Mouse (Mus musculus) CD4-positive helper T cell, adult 2 months (primary cell): ENCODE results near the gene Olfr1243.
"Not testable (repeated sequence)": the region's sequence is repeated elsewhere in the genome, so short reads cannot be mapped to it uniquely, and the experiment has no call there.

Source experiments
- DNase-seq: peaks from one replicate; pipeline ENCODE4 v3.0.0-alpha.2; 2012; ENCODE audit warnings: low read depth, missing footprints, low spot score

Gene Olfr1243

DNA sequence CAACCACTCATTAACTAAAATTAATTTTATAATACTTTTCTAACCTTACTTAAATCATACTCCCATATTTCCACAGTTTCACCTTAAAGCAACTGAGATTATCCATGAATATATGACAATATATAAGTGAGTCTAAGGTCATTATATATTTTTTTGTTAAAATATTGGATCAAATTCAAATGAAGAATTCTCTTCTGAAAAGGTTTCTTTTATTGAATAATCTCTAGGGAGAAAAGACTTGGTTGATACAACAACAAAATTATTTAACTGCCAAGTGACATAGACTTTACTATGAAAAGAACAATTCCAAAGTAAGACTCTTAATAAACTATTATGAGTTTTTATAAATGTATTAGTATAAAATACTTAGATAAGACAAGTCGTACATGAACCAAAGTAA, at the start of gene Olfr1243:
Gene Olfr1243 (minus strand): TSS at position 101 of the 400 bp plus-strand sequence.
- no peak for DNase-seq

- no peak for DNase-seq
Measured at GRCm38 (mm10) chr2:89578347-89578746, 47.1 kb upstream of the Olfr1243 start, which contains the start of gene Olfr1245. TSS of gene Olfr1245 (minus strand) at chr2:89578447.

DNA sequence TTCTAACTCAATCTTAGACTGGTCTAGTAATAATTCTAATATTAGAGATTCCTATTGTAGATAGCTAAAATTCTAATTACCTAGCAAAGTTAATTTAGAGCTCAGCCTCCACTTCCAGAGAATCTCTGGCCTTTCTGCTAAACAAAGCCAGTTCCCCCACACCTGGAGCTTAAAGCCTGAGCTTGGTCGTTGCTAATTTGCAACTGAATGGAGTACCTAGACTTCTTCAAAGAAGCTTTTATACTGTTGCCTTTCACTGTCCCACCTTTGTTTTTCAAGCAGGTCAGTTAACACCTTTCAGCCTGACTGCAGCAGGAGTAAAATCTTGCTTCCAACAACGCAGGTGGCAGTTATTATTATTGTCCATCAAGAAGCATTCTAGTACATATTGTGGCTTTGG, 31.4 kb upstream of the Olfr1243 start:
- not testable (repeated sequence) for DNase-seq

- no peak for DNase-seq
Measured at GRCm38 (mm10) chr2:89544516-89544915, 13.2 kb upstream of the Olfr1243 start.

DNA sequence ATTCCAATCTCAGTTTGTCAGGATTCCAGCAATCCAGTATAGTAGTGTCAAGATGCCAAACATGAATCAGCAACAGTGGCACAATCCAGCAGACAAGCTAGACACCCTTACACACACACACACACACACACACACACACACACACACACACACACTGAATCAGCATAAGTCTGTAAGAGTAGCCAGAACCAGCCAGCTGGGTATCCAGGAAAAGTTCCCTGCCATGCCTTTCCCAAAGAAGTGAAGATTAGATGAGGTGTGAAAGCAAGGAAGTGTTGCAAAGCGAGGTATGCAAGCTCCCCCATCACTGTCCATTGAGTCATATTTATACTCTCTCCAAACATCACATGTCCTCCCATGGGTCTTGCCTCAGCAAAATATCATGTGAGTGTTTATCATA, 8.6 kb upstream of the Olfr1243 start:
- no peak for DNase-seq

- no peak for DNase-seq
Measured at GRCm38 (mm10) chr2:89498235-89498634, 33.1 kb downstream of the Olfr1243 start, which contains the start of gene Olfr1242. TSS of gene Olfr1242 (minus strand) at chr2:89498335.

DNA sequence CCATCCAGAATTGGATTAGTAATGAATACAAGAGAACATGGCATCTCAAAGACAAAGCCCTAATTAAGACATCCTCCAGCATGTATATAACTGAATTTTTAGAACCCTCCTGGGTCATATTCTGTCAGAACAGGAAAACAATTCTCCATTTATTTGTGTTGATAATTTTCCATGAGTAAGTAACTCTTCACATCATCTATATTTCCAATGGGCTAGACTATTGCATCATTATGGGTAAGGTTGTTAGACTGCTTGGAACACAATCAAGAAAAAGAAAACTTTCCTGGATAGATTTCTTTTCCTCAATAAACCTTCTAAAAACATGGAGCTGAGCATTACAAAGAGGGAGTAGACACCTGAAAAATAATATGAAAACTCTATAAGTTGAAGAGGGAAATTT, 44.3 kb downstream of the Olfr1243 start, which contains the start of gene Olfr1241:
Gene Olfr1241 (minus strand): TSS at position 101 of the 400 bp plus-strand sequence.
- no peak for DNase-seq
